Mouse (Mus musculus): ENCODE results near the gene Cdh12.

DNA sequence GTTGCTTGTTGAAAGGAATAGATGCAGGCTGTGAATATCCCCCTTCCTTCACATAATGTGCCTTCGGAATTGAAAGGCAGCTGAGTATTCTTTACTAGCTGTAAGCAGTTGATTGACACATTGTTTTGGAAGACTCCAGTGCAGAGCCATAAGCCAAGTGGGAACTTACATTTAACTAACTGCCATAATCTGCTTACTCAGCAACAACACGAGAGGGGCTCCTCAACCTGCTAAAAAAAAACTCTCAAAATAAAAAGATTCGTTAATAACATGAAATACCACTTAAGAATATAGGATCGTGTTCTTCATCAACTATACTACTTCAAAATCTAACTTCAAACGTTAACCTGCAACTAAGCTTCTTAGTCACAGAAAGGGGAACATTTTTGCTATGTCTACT lies 1.5 kb downstream of the Cdh12 start:
- TF ChIP-seq CTCF (IDR thresholded peaks at IDR 0.05; ENCODE audit: control insufficient read depth, insufficient read depth, insufficient replicate concordance, low read depth, low read length) (no peak), POLR2A (IDR thresholded peaks at IDR 0.05; ENCODE audit: control insufficient read depth, low read depth, low read length) (no peak)
